ENCODE assay signal across 1 mouse cellular context in the genomic region with DNA sequence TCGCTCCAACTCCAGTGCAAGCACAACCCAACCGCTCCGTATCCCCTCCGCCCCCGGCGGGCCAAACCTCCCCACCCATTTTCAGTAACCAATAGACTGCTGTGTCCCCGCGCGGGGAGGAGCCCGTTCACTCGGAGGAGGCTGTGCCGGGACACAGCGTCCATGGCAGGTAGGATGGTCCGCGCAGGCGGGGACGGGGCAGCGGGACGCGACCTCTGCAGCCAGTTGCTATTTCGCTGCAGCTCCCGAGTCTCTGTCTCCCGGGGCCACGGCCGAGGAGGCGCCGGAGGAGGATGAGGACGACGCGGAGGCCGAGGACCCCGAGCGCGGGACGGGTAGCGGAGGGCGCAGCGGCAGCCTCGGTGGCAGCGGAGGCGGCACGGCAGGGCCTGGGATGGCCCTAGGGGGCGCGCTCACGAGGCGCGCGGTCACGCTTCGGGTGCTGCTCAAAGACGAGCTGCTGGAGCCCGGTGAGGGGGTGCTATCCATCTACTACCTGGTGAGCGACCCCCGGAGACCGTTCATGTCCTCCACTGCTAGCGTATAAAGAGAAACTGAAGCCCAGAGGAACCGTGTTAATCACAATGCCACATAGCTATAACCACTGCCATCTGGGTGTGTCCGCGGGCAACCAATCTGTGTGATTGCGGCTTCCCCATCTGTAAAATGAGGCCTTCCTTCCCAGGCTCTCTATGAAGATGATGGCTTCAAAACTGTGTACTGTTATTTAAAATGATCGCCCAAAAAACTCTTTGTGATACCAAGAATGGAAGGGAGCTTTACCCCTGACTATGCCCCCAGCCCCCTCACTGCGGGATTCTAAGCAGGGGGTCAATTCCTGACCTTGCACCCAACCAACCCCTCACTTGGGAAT.
TF ChIP-seq lines count a peak whose summit lies in the region.

No protein-coding gene starts in this region.

TF ChIP-seq in C2C12, 6 proteins besides CTCF, POLR2A, EP300 and RAD21:
- no peak for TF ChIP-seq MAX (IDR thresholded peaks at IDR 0.05)
- no peak for TF ChIP-seq MYOD1 (IDR thresholded peaks at IDR 0.05; ENCODE audit: control insufficient read depth, insufficient read length, low read depth)
- TF ChIP-seq FOSL1 (IDR thresholded peaks at IDR 0.05; ENCODE audit: insufficient read depth, low read length, poor library complexity, severe bottlenecking), result no peak
- TF ChIP-seq USF1 (IDR thresholded peaks at IDR 0.05; ENCODE audit: low read depth), result no peak
- no peak for TF ChIP-seq MYOG (IDR thresholded peaks at IDR 0.05; ENCODE audit: control insufficient read depth, extremely low read depth, insufficient read length)
- TF ChIP-seq CEBPB (IDR thresholded peaks at IDR 0.05; ENCODE audit: low read depth), result no peak
TF ChIP-seq in C2C12: peak in this region for 0.
